Mouse (Mus musculus) liver, postnatal 0 days (tissue): ENCODE measurements around the gene Cenps.

ENCODE experiments used
- CTCF ChIP-seq: sonication (generic); IDR thresholded peaks from 2 replicates; pipeline ENCODE4 v1.5.1; 2016; ENCODE audit warnings: antibody characterized with exemption, low read depth
- EP300 ChIP-seq: IDR thresholded peaks from 2 replicates; pipeline ENCODE4 v1.6.1; 2016; ENCODE audit warnings: antibody characterized with exemption, low read depth, mild to moderate bottlenecking

DNA sequence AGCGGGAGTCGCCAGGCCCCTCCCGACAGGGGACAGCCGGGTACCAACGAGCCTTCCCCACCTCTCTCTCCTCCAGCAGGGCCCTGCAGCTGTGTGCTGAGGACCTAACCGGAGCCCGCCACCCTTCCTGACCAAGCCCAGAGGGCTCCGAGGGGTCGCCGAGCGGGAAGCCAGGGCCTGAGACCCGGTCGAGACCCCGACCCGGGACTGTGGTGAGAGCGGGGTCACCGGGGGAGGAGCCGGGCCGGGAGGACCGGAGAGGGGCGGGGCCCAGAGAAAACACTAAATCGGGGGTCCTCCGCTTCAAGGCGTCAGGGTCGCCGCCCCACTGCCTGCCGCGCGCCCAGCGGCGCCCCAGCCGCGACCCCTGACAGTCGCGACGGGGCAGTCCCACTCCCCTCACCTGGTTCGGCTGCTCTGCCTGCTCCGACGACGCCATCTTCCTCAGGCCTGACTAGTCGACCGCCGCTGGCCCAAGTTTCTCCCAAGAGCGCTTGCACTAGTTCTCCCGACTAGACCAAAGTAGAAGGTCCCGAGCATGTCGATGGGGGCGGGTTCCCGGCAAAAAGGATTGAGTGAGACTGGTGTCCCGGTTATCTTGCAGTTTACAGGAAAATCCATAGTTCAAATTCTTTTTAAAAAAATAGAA is 37.9 kb downstream of the Cenps start, which contains the start of gene Pex14:
- TF ChIP-seq CTCF, result no peak
- TF ChIP-seq EP300, result no peak
